Mouse (Mus musculus) brain, embryonic 14.5 days (tissue): ENCODE results near the gene Actl7a. TPM values are rescaled to one million over a fixed set of nuclear protein-coding genes. Genes with fewer than 3 reads are reported as not detected.

Source experiments
- DNase-seq: peaks from one replicate; pipeline ENCODE4 v3.0.0-alpha.2; 2011; ENCODE audit warnings: low read depth
- CTCF ChIP-seq: fragments of 200-500 bp; IDR thresholded peaks from 2 replicates; pipeline ENCODE4 v1.5.1; 2012; ENCODE audit warnings: inconsistent platforms, mild to moderate bottlenecking, moderate library complexity, borderline replicate concordance; ENCODE audit not compliant: insufficient read depth, insufficient read length; ENCODE audit errors: extremely low read depth
- POLR2A ChIP-seq: fragments of 200-500 bp; IDR thresholded peaks from 2 replicates; pipeline ENCODE4 v1.6.1; 2012; ENCODE audit warnings: mild to moderate bottlenecking, inconsistent platforms, borderline replicate concordance; ENCODE audit not compliant: poor library complexity, insufficient read depth, insufficient read length, severe bottlenecking; ENCODE audit errors: extremely low read depth
- polyA plus RNA-seq: library from polyadenylated mRNA; depleted of rRNA; stranded (reverse); fragments of >200 nt; gene quantifications from 2 replicates; pipeline ENCODE4 v1.2.3, GENCODE M21; 2012

Actl7a gene
- polyA plus RNA-seq, 1 experiment, result not detected

- peak; percentile 19 for DNase-seq
- peak; percentile 8; the same call in 1 of the 2 replicates for TF ChIP-seq CTCF
- TF ChIP-seq POLR2A, result no peak
Measured at GRCm38 (mm10) chr4:56725839-56726238, 17.4 kb upstream of the Actl7a start.

DNA sequence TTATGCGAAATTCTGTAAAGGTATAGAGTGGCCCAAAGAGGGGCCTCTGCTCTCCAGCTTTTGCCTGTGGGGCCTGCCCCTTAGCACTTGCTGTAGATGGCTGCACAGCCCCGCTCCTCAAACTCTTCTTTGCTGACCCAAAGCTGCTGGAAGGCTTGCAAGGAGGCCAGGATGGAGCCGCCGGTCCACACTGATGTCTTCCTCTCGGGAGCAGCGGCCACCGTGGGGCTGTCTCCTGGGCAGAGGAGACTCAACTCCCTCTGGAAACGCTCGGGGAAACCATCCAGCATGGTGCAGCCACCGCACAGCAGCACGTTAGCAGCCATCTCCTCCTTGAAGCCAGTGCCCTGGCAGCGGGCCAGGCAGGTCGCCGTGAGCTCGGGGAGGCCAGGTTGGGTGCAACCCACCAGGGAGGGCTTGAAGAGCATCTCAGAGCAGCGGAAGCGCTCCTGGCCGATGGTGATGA lies 3.2 kb upstream of the Actl7a start, which contains the start of gene Gm26657:
Gene Gm26657 (plus strand): TSS at position 51 of the 466 bp plus-strand sequence.
- TF ChIP-seq POLR2A, result no peak
- TF ChIP-seq CTCF, result no peak
- DNase-seq, result no peak

GRCm38 (mm10) chr4:56740611-56741010 lies 2.6 kb upstream of the Actl7a start:
- DNase-seq, result no peak
- TF ChIP-seq CTCF (no peak), POLR2A (no peak)

DNA sequence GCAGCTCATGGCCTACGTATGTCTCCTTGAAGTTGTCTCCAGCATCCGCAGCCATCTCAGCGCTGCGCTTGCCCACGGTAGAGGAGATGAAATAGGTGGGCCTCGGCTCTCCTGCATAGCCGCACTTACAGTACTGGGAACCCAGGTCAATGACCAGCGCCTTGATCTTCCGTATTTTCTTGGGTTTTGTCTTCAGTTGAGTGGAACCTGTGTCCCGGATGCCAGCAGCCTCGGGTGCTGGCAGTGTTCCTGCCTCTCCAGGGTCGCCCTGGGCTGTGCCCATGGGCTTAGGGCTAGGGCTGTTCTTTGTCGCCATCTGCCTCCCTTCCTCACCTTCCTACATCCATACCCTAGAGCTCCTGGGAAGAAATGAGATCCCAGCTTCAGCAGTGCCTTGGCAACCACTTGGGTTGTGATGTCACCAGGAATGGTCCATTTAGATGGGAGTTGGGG lies 2.1 kb upstream of the Actl7a start, which contains the start of gene Actl7b:
Gene Actl7b (minus strand): TSS at position 403 of the 453 bp plus-strand sequence.
- no peak for DNase-seq

GRCm38 (mm10) chr4:56742698-56743097 lies 515 bp upstream of the Actl7a start:
- DNase-seq, result no peak
- no peak for TF ChIP-seq CTCF
- TF ChIP-seq POLR2A, result no peak

More for the DNA sequence above, 2.1 kb upstream of the Actl7a start, which contains the start of gene Actl7b:
- no peak for TF ChIP-seq POLR2A
- no peak for TF ChIP-seq CTCF

GRCm38 (mm10) chr4:56746345-56746744 lies 3.1 kb downstream of the Actl7a start:
- no peak for DNase-seq
- no peak for TF ChIP-seq POLR2A
- TF ChIP-seq CTCF, result no peak

DNA sequence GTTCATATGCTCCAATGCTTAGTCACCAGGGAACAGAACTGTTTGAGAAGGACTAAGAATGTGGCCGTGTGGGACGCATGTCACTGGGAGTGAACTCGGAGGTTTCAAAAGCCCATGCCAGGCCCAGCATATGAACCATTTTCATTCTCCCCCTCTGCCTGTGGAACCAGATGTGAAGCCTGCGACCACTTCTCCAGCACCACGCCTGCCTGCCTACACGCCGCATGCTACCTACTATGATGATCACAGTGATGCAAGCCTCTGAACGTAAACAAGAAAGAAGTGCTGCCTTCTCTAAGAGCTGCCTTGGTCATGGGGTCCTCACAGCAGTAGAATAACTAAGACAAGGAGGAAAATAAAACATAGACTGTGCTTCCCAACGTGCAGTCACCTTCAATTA lies 4.2 kb downstream of the Actl7a start:
- no peak for DNase-seq
- no peak for TF ChIP-seq POLR2A
- TF ChIP-seq CTCF, result no peak

GRCm38 (mm10) chr4:56756021-56756420 lies 12.8 kb downstream of the Actl7a start:
- no peak for DNase-seq
- TF ChIP-seq CTCF, result no peak
- TF ChIP-seq POLR2A, result no peak

DNA sequence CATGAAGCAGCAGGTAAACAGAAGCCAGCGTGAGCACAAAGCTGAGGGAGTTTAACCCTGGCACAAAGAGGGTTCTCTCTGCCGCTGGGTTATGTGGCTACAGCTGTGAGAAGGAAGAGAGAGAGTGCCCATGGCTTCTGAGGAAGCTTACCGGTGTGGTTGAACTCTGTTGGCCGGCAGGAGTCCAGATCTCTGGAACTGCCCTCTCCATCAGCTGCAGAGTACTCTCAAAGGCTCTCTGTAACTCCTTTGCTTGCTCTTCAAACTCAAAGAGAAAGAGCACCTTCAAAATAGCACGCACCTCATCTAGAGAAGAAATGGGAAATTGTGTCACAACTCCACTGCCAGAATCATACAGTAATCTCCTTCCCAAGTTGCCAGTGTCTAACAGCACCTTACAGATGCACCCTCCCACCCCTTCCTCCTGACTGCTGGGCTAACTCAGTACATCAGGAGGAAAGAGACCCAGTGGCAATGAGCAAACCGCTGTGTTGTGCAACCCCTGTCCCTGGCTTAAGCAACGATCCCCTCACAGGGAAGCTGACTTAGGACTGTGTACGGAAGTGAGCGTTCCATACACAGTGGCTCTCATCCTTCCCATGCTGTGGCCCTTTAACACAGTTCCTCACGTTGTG lies 13.9 kb downstream of the Actl7a start:
- TF ChIP-seq POLR2A (no peak), CTCF (no peak)

GRCm38 (mm10) chr4:56757693-56758092 lies 14.5 kb downstream of the Actl7a start:
- TF ChIP-seq POLR2A (no peak), CTCF (no peak)
- DNase-seq, result no peak

More for the DNA sequence above, 13.9 kb downstream of the Actl7a start:
- DNase-seq, result no peak

DNA sequence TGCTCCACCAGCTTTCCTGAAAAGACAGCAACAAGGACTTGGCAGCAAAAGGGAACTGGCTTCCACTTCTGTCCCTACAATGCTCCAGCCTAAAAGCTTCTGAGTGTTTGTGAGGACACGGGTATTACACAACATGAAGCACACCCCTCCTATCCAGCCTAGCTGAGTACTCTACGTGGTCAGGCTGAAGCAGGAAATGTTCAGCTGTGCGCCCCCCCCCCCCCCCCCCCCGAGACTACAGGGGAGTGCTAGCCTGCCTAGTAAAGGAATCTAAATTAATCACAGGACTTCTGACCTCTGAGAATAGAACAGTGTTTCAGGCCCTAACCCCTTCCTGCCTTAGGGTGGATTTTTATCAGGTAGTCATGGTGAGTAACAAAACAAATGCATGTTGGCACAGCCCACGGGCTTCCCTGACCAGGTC lies 24.7 kb downstream of the Actl7a start:
- no peak for DNase-seq
- TF ChIP-seq POLR2A, result no peak
- no peak for TF ChIP-seq CTCF

DNA sequence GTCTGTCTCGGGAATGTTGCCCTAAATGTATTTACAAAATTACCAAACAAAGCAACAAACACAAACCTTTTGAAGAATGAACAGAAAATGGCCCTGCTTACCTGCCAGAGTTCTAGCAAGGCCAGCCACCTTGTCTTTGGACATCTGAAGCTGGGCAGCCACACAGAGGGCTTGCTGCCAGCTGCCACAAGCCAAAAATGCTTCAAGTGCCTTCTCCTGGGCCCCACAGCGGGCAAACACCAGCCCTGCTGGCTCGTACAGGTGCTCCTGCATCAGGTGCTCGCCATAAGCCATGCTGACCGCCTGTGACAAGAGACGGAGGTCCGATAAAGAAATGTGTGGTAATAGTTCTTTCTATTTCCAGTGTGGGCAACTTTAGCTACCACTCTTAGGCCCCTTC lies 25.7 kb downstream of the Actl7a start:
- no peak for DNase-seq
- TF ChIP-seq POLR2A, result no peak

DNA sequence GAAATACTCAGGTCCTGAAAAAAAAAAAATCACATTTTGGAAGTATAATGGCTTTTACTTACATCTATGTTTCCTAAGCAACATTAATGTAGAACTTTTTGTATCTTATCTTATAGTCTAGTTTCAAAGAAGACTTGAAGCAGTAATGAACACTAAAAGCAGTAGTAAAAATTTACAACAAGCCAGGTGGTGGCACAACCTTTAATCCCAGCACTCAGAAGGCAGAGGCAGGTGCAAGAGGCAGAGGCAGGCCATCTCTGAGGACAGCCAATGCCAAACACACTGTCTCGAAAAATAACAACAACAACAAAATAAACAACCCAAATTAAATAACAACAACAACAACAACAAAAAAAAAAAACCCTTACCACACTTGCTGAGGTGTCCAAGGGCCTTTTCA lies 27.9 kb downstream of the Actl7a start:
- TF ChIP-seq CTCF (no peak), POLR2A (no peak)

More for the DNA sequence above, 27.9 kb downstream of the Actl7a start:
- DNase-seq, result no peak
